Mouse (Mus musculus) urinary bladder, adult 18-20 months (tissue): ENCODE data around the gene 4930407I10Rik.

Experiments
- DNase-seq, 2 experiments: peaks; one replicate each; pipeline ENCODE4 v3.0.0; 2022; ENCODE audit warnings: low spot score in 2 of 2, mixed read lengths in 2 of 2

4930407I10Rik gene

GRCm38 (mm10) chr15:82058719-82059201 lies at the start of gene 4930407I10Rik:
Gene 4930407I10Rik, plus strand, starts transcription at chr15:82059151.
- no peak for DNase-seq

- DNase-seq: no peak
Measured at GRCm38 (mm10) chr15:82011947-82012346, 47.0 kb upstream of the 4930407I10Rik start.

GRCm38 (mm10) chr15:82014745-82015391 lies 44.1 kb upstream of the 4930407I10Rik start:
- no peak for DNase-seq

GRCm38 (mm10) chr15:82015392-82016100 lies 43.4 kb upstream of the 4930407I10Rik start:
- DNase-seq: no peak

GRCm38 (mm10) chr15:82016101-82016808 lies 42.7 kb upstream of the 4930407I10Rik start:
- peak; percentile 98 to 99 for DNase-seq

- DNase-seq: no peak
Measured at GRCm38 (mm10) chr15:82016830-82017229, 42.1 kb upstream of the 4930407I10Rik start.

- DNase-seq: no peak
Measured at GRCm38 (mm10) chr15:82017461-82017860, 41.5 kb upstream of the 4930407I10Rik start.

- DNase-seq: no peak
Measured at GRCm38 (mm10) chr15:82019288-82019687, 39.7 kb upstream of the 4930407I10Rik start.

- no peak for DNase-seq
Measured at GRCm38 (mm10) chr15:82022535-82023088, 36.3 kb upstream of the 4930407I10Rik start.

- no peak for DNase-seq
Measured at GRCm38 (mm10) chr15:82023965-82024635, 34.9 kb upstream of the 4930407I10Rik start.

- DNase-seq: no peak
Measured at GRCm38 (mm10) chr15:82027276-82027675, 31.7 kb upstream of the 4930407I10Rik start.

GRCm38 (mm10) chr15:82027726-82028125 lies 31.2 kb upstream of the 4930407I10Rik start:
- no peak for DNase-seq

- no peak for DNase-seq
Measured at GRCm38 (mm10) chr15:82032386-82032785, 26.6 kb upstream of the 4930407I10Rik start.

GRCm38 (mm10) chr15:82033762-82034161 lies 25.2 kb upstream of the 4930407I10Rik start, which contains the start of gene Desi1:
Gene Desi1, minus strand, starts transcription at chr15:82033862.
- no peak for DNase-seq

GRCm38 (mm10) chr15:82035904-82036689 lies 22.9 kb upstream of the 4930407I10Rik start:
- no peak for DNase-seq

- DNase-seq: no peak
Measured at GRCm38 (mm10) chr15:82040650-82041049, 18.3 kb upstream of the 4930407I10Rik start.

- no peak for DNase-seq
Measured at GRCm38 (mm10) chr15:82044166-82044784, 14.7 kb upstream of the 4930407I10Rik start.

- DNase-seq: no peak
Measured at GRCm38 (mm10) chr15:82046246-82046891, 12.6 kb upstream of the 4930407I10Rik start.

GRCm38 (mm10) chr15:82047080-82047883 lies 11.7 kb upstream of the 4930407I10Rik start, which contains the start of gene Snu13:
Gene Snu13, minus strand, starts transcription at chr15:82047598.
- DNase-seq: peak; percentile 86 to 90
